10 mouse cellular contexts compared by ENCODE assay signal in genomic region chr15:7154010-7154736, GRCm38 (mm10).
A peak's percentile ranks its signal among the peaks of the same experiment; 100 is the strongest.
DNase-seq lines count a peak whose midpoint lies in the region; ATAC-seq and TF ChIP-seq lines count a peak whose summit lies in the region.
"Had no signal": no experiment of that assay in that cellular context is flagged by ENCODE, and none has a peak within 500 bp of the region (broad histone marks: within the 10 kb centered on the region; RNA-seq: fewer than 3 reads in every experiment).

No protein-coding gene starts in this region.

- H3K9me3 ChIP-seq in heart, embryonic 10.5 days: no peaks in the 10 kb centered on the region
- H3K9me3 ChIP-seq in lung, embryonic 14.5 days (ENCODE audit: low read depth, low read length): no peaks in the 10 kb centered on the region
- H3K9me3 ChIP-seq: midbrain, embryonic 10.5 days had no signal

- peaks cover 15% of the 10 kb centered on the region; the same call in 1 of the 2 replicates for H3K4me1 ChIP-seq in heart, embryonic 10.5 days
- H3K4me1 ChIP-seq in lung, embryonic 14.5 days (ENCODE audit: insufficient read depth): peaks cover 13% of the 10 kb centered on the region

- peak; percentile 98 for DNase-seq in heart, adult 11 months
- DNase-seq in heart, embryonic 10.5 days (ENCODE audit: low spot score): no peak
- DNase-seq in lung, embryonic 14.5 days: peak; percentile 48
- DNase-seq in lung, adult 18-20 months: no peak
- peak; percentile 71 for DNase-seq in gastrocnemius, postnatal 14 days
- peak; percentile 71 for DNase-seq in heart, postnatal 4 days
- DNase-seq in right cerebral cortex, postnatal 4 days: no peak
- DNase-seq: cerebellum, postnatal 36 days had no signal

- intact Hi-C loops in gastrocnemius, postnatal 14 days (cut with DNase I; ENCODE audit: low total_unique reads): no loop called here

- peaks cover 26% of the 10 kb centered on the region for H3K36me3 ChIP-seq in heart, embryonic 10.5 days
- 0 out of 2 replicates have a peak, but pooled peaks cover 16% of the 10 kb centered on the region for H3K36me3 ChIP-seq in lung, embryonic 14.5 days (ENCODE audit: insufficient read depth)

- peak; percentile 40 for ATAC-seq in lung, embryonic 14.5 days (ENCODE audit: insufficient read depth)
- ATAC-seq in granulocyte monocyte progenitor cell, adult 5-6 weeks (replicated peaks; ENCODE audit: poor library complexity, severe bottlenecking): no peak

- H3K27me3 ChIP-seq in heart, embryonic 10.5 days (ENCODE audit: insufficient read depth, poor library complexity, severe bottlenecking): no peaks in the 10 kb centered on the region
- no peaks in the 10 kb centered on the region for H3K27me3 ChIP-seq in lung, embryonic 14.5 days (ENCODE audit: insufficient read depth, low read length)

- H3K27ac ChIP-seq in heart, embryonic 10.5 days: no peak overlapping the region
- peak overlapping the region; percentile 46; the same call in 1 of the 2 replicates for H3K27ac ChIP-seq in lung, embryonic 14.5 days (ENCODE audit: low read depth)
- H3K27ac ChIP-seq: midbrain, embryonic 10.5 days had no signal

- H3K9ac ChIP-seq in lung, embryonic 14.5 days: no peak overlapping the region

- peak overlapping the region; percentile 15; the same call in 1 of the 2 replicates for H3K4me2 ChIP-seq in lung, embryonic 14.5 days

- no peak overlapping the region for H3K4me3 ChIP-seq in heart, embryonic 10.5 days
- no peak overlapping the region for H3K4me3 ChIP-seq in lung, embryonic 14.5 days (ENCODE audit: low read depth, low read length)
- H3K4me3 ChIP-seq: midbrain, embryonic 10.5 days had no signal

- no peak for TF ChIP-seq CTCF in lung, embryonic 14.5 days (IDR thresholded peaks at IDR 0.05; ENCODE audit: low read depth)

- 90% methylated on average over 15 of the region's 15 CpGs for WGBS in heart, embryonic 10.5 days
- WGBS in lung, embryonic 14.5 days: 65% methylated on average over 15 of the region's 15 CpGs

Comparison
In these comparisons a context has a peak if more than half of its experiments do, and no peak if none do; other contexts are left out.
1. DNase-seq: peak in heart, adult 11 months (single experiment), lung, embryonic 14.5 days (single experiment), gastrocnemius, postnatal 14 days (single experiment) and heart, postnatal 4 days (single experiment); none in heart, embryonic 10.5 days (single experiment), lung, adult 18-20 months (0 of 2) and right cerebral cortex, postnatal 4 days (single experiment).